Mouse (Mus musculus): ENCODE measurements around the gene Daglb. TPM values are rescaled to one million over a fixed set of nuclear protein-coding genes. Genes with fewer than 3 reads are reported as not detected.

The Daglb gene
- polyA plus RNA-seq (2012; rRNA removed; ENCODE audit: low replicate concordance), result 27.4 and 33.2 TPM in 2 replicates

GRCm38 (mm10) chr5:143464100-143464756 is at the start of gene Daglb:
Gene Daglb (plus strand): TSS chr5:143464584.

GRCm38 (mm10) chr5:143527486-143528307 is 63.3 kb downstream of the Daglb start, which contains the start of gene Rac1:
Gene Rac1 (minus strand): TSS chr5:143528036.

Other genes with a start within 250 kb of the Daglb start
- gene Spdye4a, start 237.7 kb upstream of the Daglb start, polyA plus RNA-seq (2012; rRNA removed; ENCODE audit: low replicate concordance), result not detected in 2 replicates
- gene Zfp12, start 229.4 kb upstream of the Daglb start, polyA plus RNA-seq (2012; rRNA removed; ENCODE audit: low replicate concordance), result 10.4 and 20.8 TPM in 2 replicates
- 3.6 and 11.8 TPM in 2 replicates for gene Zfp316, start 194.6 kb upstream of the Daglb start, polyA plus RNA-seq (2012; rRNA removed; ENCODE audit: low replicate concordance)
- gene Zfp853, start 171.0 kb upstream of the Daglb start, polyA plus RNA-seq (2012; rRNA removed; ENCODE audit: low replicate concordance), result 0.82 and 4.1 TPM in 2 replicates
- gene E130309D02Rik, start 149.2 kb upstream of the Daglb start, polyA plus RNA-seq (2012; rRNA removed; ENCODE audit: low replicate concordance), result 16.0 and 19.9 TPM in 2 replicates
- gene Zdhhc4, start 135.3 kb upstream of the Daglb start, polyA plus RNA-seq (2012; rRNA removed; ENCODE audit: low replicate concordance), result 97.5 and 118 TPM in 2 replicates
- 0.13 TPM in 1 of 2 replicates, not detected in the other for gene Grid2ip, start 107.2 kb upstream of the Daglb start, polyA plus RNA-seq (2012; rRNA removed; ENCODE audit: low replicate concordance)
- 90.4 and 210 TPM in 2 replicates for gene Kdelr2, start 60.7 kb upstream of the Daglb start, polyA plus RNA-seq (2012; rRNA removed; ENCODE audit: low replicate concordance)
- gene Rac1, start 63.5 kb downstream of the Daglb start, polyA plus RNA-seq (2012; rRNA removed; ENCODE audit: low replicate concordance), result 368 and 428 TPM in 2 replicates
- 31.4 and 33.3 TPM in 2 replicates for gene Cyth3, start 157.9 kb downstream of the Daglb start, polyA plus RNA-seq (2012; rRNA removed; ENCODE audit: low replicate concordance)

Data from subcutaneous adipose tissue, adult 2 months (tissue).